Mouse (Mus musculus): ENCODE measurements around the gene Tedc1. TPM values are rescaled to one million over a fixed set of nuclear protein-coding genes. Genes with fewer than 3 reads are reported as not detected.

The Tedc1 gene
- total and polyA plus RNA-seq, 3 experiments = 0.34 to 0.52 (median 0.45) TPM

GRCm38 (mm10) chr12:113114856-113115538 is 41.2 kb upstream of the Tedc1 start:
- WGBS = 76% methylated on average over 16 of the region's 16 CpGs
- Histone ChIP-seq H3K36me3 (ENCODE audit: control insufficient read depth, insufficient read depth, low read length) (no peaks in the 10 kb centered on the region), H3K27ac (no peak overlapping the region), H3K27me3 (ENCODE audit: control insufficient read depth, insufficient read depth, low read length) (no peaks in the 10 kb centered on the region), H3K79me2 (replicated peaks; ENCODE audit: control insufficient read depth, insufficient read depth, low read length) (peaks cover 4% of the 10 kb centered on the region), H3K4me1 (ENCODE audit: control insufficient read depth, insufficient read depth, low read length) (peaks cover 4% of the 10 kb centered on the region), H3K9ac (ENCODE audit: low read depth, low read length) (no peak overlapping the region), H3K4me3 (no peak overlapping the region)
- TF ChIP-seq CTCF (IDR thresholded peaks at IDR 0.05) = no peak
- no peak for TF ChIP-seq POLR2A (IDR thresholded peaks at IDR 0.05; ENCODE audit: insufficient read depth, low read depth, low read length)
- TF ChIP-seq EP300 (IDR thresholded peaks at IDR 0.05; ENCODE audit: insufficient read depth, low read depth, low read length) = no peak
- DNase-seq = no peak
- intact Hi-C loops (cut with DNase I) = no loop called here

- no peaks in the 10 kb centered on the region for H3K36me3 ChIP-seq (ENCODE audit: control insufficient read depth, insufficient read depth, low read length)
- intact Hi-C loops (cut with DNase I) = loop anchor here (1.0 to 2.0 kb wide), 2 partner anchors 19 to 37 kb away; partner anchors contain the start of gene Tedc1
These were observed 36.5 kb upstream of the Tedc1 start for GRCm38 (mm10) chr12:113119516-113120410.

GRCm38 (mm10) chr12:113124726-113125125 is 31.5 kb upstream of the Tedc1 start:
- TF ChIP-seq POLR2A (IDR thresholded peaks at IDR 0.05; ENCODE audit: insufficient read depth, low read depth, low read length) = no peak
- TF ChIP-seq EP300 (IDR thresholded peaks at IDR 0.05; ENCODE audit: insufficient read depth, low read depth, low read length) = no peak
- TF ChIP-seq CTCF (IDR thresholded peaks at IDR 0.05) = no peak
- H3K36me3 ChIP-seq (ENCODE audit: control insufficient read depth, insufficient read depth, low read length) = no peaks in the 10 kb centered on the region
- WGBS = 55% methylated on average over 6 of the region's 6 CpGs
- H3K27me3 ChIP-seq (ENCODE audit: control insufficient read depth, insufficient read depth, low read length) = no peaks in the 10 kb centered on the region
- H3K9ac ChIP-seq (ENCODE audit: low read depth, low read length) = no peak overlapping the region
- H3K4me1 ChIP-seq (ENCODE audit: control insufficient read depth, insufficient read depth, low read length) = no peaks in the 10 kb centered on the region; the same call in 1 of the 2 replicates
- no peak overlapping the region for H3K27ac ChIP-seq
- H3K79me2 ChIP-seq (replicated peaks; ENCODE audit: control insufficient read depth, insufficient read depth, low read length) = no peaks in the 10 kb centered on the region
- no peak for DNase-seq
- H3K4me3 ChIP-seq = no peak overlapping the region
- intact Hi-C loops (cut with DNase I) = no loop called here

More at GRCm38 (mm10) chr12:113119516-113120410, 36.5 kb upstream of the Tedc1 start:
- Histone ChIP-seq H3K9ac (ENCODE audit: low read depth, low read length) (no peak overlapping the region), H3K4me3 (no peak overlapping the region), H3K79me2 (replicated peaks; ENCODE audit: control insufficient read depth, insufficient read depth, low read length) (peaks cover under 1% of the 10 kb centered on the region; the same call in 1 of the 2 replicates), H3K4me1 (ENCODE audit: control insufficient read depth, insufficient read depth, low read length) (peaks cover 1% of the 10 kb centered on the region), H3K27ac (no peak overlapping the region; the same call in 1 of the 2 replicates), H3K27me3 (ENCODE audit: control insufficient read depth, insufficient read depth, low read length) (no peaks in the 10 kb centered on the region)
- 83% methylated on average over 20 of the region's 20 CpGs for WGBS
- peak; percentile 83 to 88 for DNase-seq
- TF ChIP-seq CTCF (IDR thresholded peaks at IDR 0.05) (peak; percentile 98), POLR2A (IDR thresholded peaks at IDR 0.05; ENCODE audit: insufficient read depth, low read depth, low read length) (no peak), EP300 (IDR thresholded peaks at IDR 0.05; ENCODE audit: insufficient read depth, low read depth, low read length) (peak; percentile 89)

GRCm38 (mm10) chr12:113130732-113131131 is 25.5 kb upstream of the Tedc1 start:
- WGBS = 97% methylated on average over 8 of the region's 8 CpGs
- intact Hi-C loops (cut with DNase I) = loop anchor here (5.0 kb wide), 1 partner anchor 73 kb away; no protein-coding TSS in a partner anchor
- H3K36me3 ChIP-seq (ENCODE audit: control insufficient read depth, insufficient read depth, low read length) = no peaks in the 10 kb centered on the region; the same call in 1 of the 2 replicates
- no peaks in the 10 kb centered on the region for H3K79me2 ChIP-seq (replicated peaks; ENCODE audit: control insufficient read depth, insufficient read depth, low read length)
- H3K27me3 ChIP-seq (ENCODE audit: control insufficient read depth, insufficient read depth, low read length) = no peaks in the 10 kb centered on the region
- TF ChIP-seq CTCF (IDR thresholded peaks at IDR 0.05) (no peak), POLR2A (IDR thresholded peaks at IDR 0.05; ENCODE audit: insufficient read depth, low read depth, low read length) (no peak), EP300 (IDR thresholded peaks at IDR 0.05; ENCODE audit: insufficient read depth, low read depth, low read length) (no peak)
- no peak overlapping the region for H3K9ac ChIP-seq (ENCODE audit: low read depth, low read length)
- no peak for DNase-seq
- H3K4me3 ChIP-seq = no peak overlapping the region
- H3K27ac ChIP-seq = no peak overlapping the region
- peaks cover 12% of the 10 kb centered on the region for H3K4me1 ChIP-seq (ENCODE audit: control insufficient read depth, insufficient read depth, low read length)

- Histone ChIP-seq H3K36me3 (ENCODE audit: control insufficient read depth, insufficient read depth, low read length) (no peaks in the 10 kb centered on the region; the same call in 1 of the 2 replicates), H3K27ac (peak overlapping the region; percentile 83), H3K9ac (ENCODE audit: low read depth, low read length) (no peak overlapping the region), H3K4me3 (no peak overlapping the region), H3K27me3 (ENCODE audit: control insufficient read depth, insufficient read depth, low read length) (no peaks in the 10 kb centered on the region), H3K4me1 (ENCODE audit: control insufficient read depth, insufficient read depth, low read length) (peaks cover 12% of the 10 kb centered on the region), H3K79me2 (replicated peaks; ENCODE audit: control insufficient read depth, insufficient read depth, low read length) (no peaks in the 10 kb centered on the region)
- DNase-seq = no peak
- intact Hi-C loops (cut with DNase I) = loop anchor here (5.0 kb wide), 1 partner anchor 74 kb away; no protein-coding TSS in a partner anchor
- TF ChIP-seq EP300 (IDR thresholded peaks at IDR 0.05; ENCODE audit: insufficient read depth, low read depth, low read length) (no peak), POLR2A (IDR thresholded peaks at IDR 0.05; ENCODE audit: insufficient read depth, low read depth, low read length) (no peak), CTCF (IDR thresholded peaks at IDR 0.05) (no peak)
- 94% methylated on average over 14 of the region's 14 CpGs for WGBS
These were observed 24.6 kb upstream of the Tedc1 start for GRCm38 (mm10) chr12:113131601-113132000.

Measured in heart, adult 2 months (tissue).